In genomic region chr1:54979226-54979984, GRCm38 (mm10) we compare ENCODE assay signal across 9 mouse cellular contexts. TPM values are rescaled to one million over a fixed set of nuclear protein-coding genes. Genes with fewer than 3 reads are reported as not detected.
DNase-seq lines count a peak whose midpoint lies in the region; ATAC-seq and TF ChIP-seq lines count a peak whose summit lies in the region.
"Had no signal": no experiment of that assay in that cellular context is flagged by ENCODE, and none has a peak within 500 bp of the region (broad histone marks: within the 10 kb centered on the region; RNA-seq: fewer than 3 reads in every experiment).

No protein-coding gene starts in this region.

- TF ChIP-seq POLR2A in heart, adult 2 months (IDR thresholded peaks at IDR 0.05; ENCODE audit: insufficient read depth, low read depth, low read length), result no peak

- intact Hi-C loops in heart, adult 2 months (cut with DNase I), result loop anchor here (1.0 to 5.0 kb wide), 2 partner anchors 147 to 313 kb away; no protein-coding TSS in a partner anchor

- DNase-seq in heart, adult 2 months, result no peak
- DNase-seq in 416B (ENCODE audit: low read depth), result peak; percentile 58
- peak; percentile 46 for DNase-seq in R1 (ENCODE audit: low read depth, low spot score)
- no peak for DNase-seq in urinary bladder, postnatal 36 days (ENCODE audit: low spot score in 2 of 2)
- no peak for DNase-seq in cerebellum, adult 11-12 months

- H3K79me2 ChIP-seq in heart, adult 2 months (replicated peaks; ENCODE audit: control insufficient read depth, insufficient read depth, low read length), result no peaks in the 10 kb centered on the region

- H3K9ac ChIP-seq in heart, adult 2 months (ENCODE audit: low read depth, low read length), result no peak overlapping the region
- H3K9ac ChIP-seq in heart, embryonic 12.5 days, result no peak overlapping the region
- no peak overlapping the region for H3K9ac ChIP-seq in intestine, embryonic 15.5 days
- no peak overlapping the region for H3K9ac ChIP-seq in midbrain, embryonic 16.5 days (ENCODE audit: low read depth, low read length)
- H3K9ac ChIP-seq: heart, embryonic 15.5 days had no signal

- H3K27me3 ChIP-seq in heart, adult 2 months (ENCODE audit: control insufficient read depth, insufficient read depth, low read length), result no peaks in the 10 kb centered on the region
- H3K27me3 ChIP-seq in heart, embryonic 12.5 days (replicated peaks), result no peaks in the 10 kb centered on the region
- no peaks in the 10 kb centered on the region for H3K27me3 ChIP-seq in intestine, embryonic 15.5 days (replicated peaks)
- H3K27me3 ChIP-seq in midbrain, embryonic 16.5 days (ENCODE audit: control insufficient read depth, insufficient read depth, low read depth, low read length), result no peaks in the 10 kb centered on the region
- H3K27me3 ChIP-seq: heart, embryonic 15.5 days had no signal

- ATAC-seq in heart, embryonic 12.5 days (ENCODE audit: insufficient number of reproducible peaks, low FRiP score), result no peak
- peak; percentile 25; the same call in 1 of the 2 replicates for ATAC-seq in intestine, embryonic 15.5 days
- peak; percentile 36; the same call in 1 of the 2 replicates for ATAC-seq in midbrain, embryonic 16.5 days

- H3K27ac ChIP-seq in heart, adult 2 months, result no peak overlapping the region
- H3K27ac ChIP-seq in heart, embryonic 12.5 days (ENCODE audit: poor library complexity, severe bottlenecking), result no peak overlapping the region
- H3K27ac ChIP-seq in intestine, embryonic 15.5 days, result no peak overlapping the region
- no peak overlapping the region for H3K27ac ChIP-seq in midbrain, embryonic 16.5 days (ENCODE audit: low read length)
- H3K27ac ChIP-seq: heart, embryonic 15.5 days had no signal

- no peaks in the 10 kb centered on the region; the same call in 1 of the 2 replicates for H3K4me1 ChIP-seq in heart, adult 2 months (ENCODE audit: control insufficient read depth, insufficient read depth, low read length)
- no peaks in the 10 kb centered on the region for H3K4me1 ChIP-seq in heart, embryonic 12.5 days (replicated peaks)
- no peaks in the 10 kb centered on the region for H3K4me1 ChIP-seq in intestine, embryonic 15.5 days (replicated peaks)
- H3K4me1 ChIP-seq in midbrain, embryonic 16.5 days (ENCODE audit: control insufficient read depth, insufficient read depth, low read length), result no peaks in the 10 kb centered on the region
- H3K4me1 ChIP-seq: heart, embryonic 15.5 days had no signal

- TF ChIP-seq EP300 in heart, adult 2 months (IDR thresholded peaks at IDR 0.05; ENCODE audit: insufficient read depth, low read depth, low read length), result no peak

- H3K4me3 ChIP-seq in heart, adult 2 months, result no peak overlapping the region
- no peak overlapping the region for H3K4me3 ChIP-seq in heart, embryonic 12.5 days
- H3K4me3 ChIP-seq in intestine, embryonic 15.5 days (replicated peaks), result no peak overlapping the region
- H3K4me3 ChIP-seq in midbrain, embryonic 16.5 days (ENCODE audit: low read depth, low read length), result no peak overlapping the region
- H3K4me3 ChIP-seq: heart, embryonic 15.5 days had no signal

- peaks cover 4% of the 10 kb centered on the region; the same call in 1 of the 2 replicates for H3K36me3 ChIP-seq in heart, adult 2 months (ENCODE audit: control insufficient read depth, insufficient read depth, low read length)
- peaks cover 4% of the 10 kb centered on the region for H3K36me3 ChIP-seq in heart, embryonic 12.5 days
- 0 out of 2 replicates have a peak, but pooled peaks cover 3% of the 10 kb centered on the region for H3K36me3 ChIP-seq in intestine, embryonic 15.5 days
- no peaks in the 10 kb centered on the region for H3K36me3 ChIP-seq in midbrain, embryonic 16.5 days (ENCODE audit: control insufficient read depth, insufficient read depth, low read length)

- H3K4me2 ChIP-seq in heart, embryonic 12.5 days, result no peak overlapping the region
- no peak overlapping the region for H3K4me2 ChIP-seq in intestine, embryonic 15.5 days (replicated peaks)
- H3K4me2 ChIP-seq in midbrain, embryonic 16.5 days (ENCODE audit: low read length), result no peak overlapping the region
- H3K4me2 ChIP-seq: heart, embryonic 15.5 days had no signal

- no peaks in the 10 kb centered on the region for H3K9me3 ChIP-seq in heart, embryonic 12.5 days (replicated peaks)
- H3K9me3 ChIP-seq in intestine, embryonic 15.5 days, result no peaks in the 10 kb centered on the region
- no peaks in the 10 kb centered on the region for H3K9me3 ChIP-seq in midbrain, embryonic 16.5 days (replicated peaks; ENCODE audit: control insufficient read depth, low read length, poor library complexity, severe bottlenecking)
- H3K9me3 ChIP-seq: heart, embryonic 15.5 days had no signal

- peak; percentile 78 for TF ChIP-seq CTCF in heart, adult 2 months (IDR thresholded peaks at IDR 0.05)

- WGBS in heart, adult 2 months, result 41% methylated on average over 1 of the region's 1 CpGs
- 44% methylated on average over 1 of the region's 1 CpGs for WGBS in heart, embryonic 12.5 days
- 58% methylated on average over 1 of the region's 1 CpGs for WGBS in intestine, embryonic 15.5 days
- 48% methylated on average over 1 of the region's 1 CpGs for WGBS in midbrain, embryonic 16.5 days

RNA-seq across cellular contexts. Expression of gene Sf3b1, which starts 47.9 kb away (rescaled TPM):
- total RNA-seq in heart, adult 2 months (2021), result 10 to 100 TPM; 64.4 to 74.9 TPM
- 27.9 and 62.8 TPM in 2 replicates for polyA plus RNA-seq in heart, adult 2 months (2012; rRNA removed)
- polyA plus RNA-seq in heart, embryonic 12.5 days (2016; fragmentation: Nextera tagmentation; extraction: Ambion mirVana), result 208 and 217 TPM in 2 replicates
- 269 and 327 TPM in 2 replicates for polyA plus RNA-seq in intestine, embryonic 15.5 days (2015; fragmentation: Nextera tagmentation; extraction: Ambion mirVana)
- polyA plus RNA-seq in midbrain, embryonic 16.5 days (2015; fragmentation: Nextera tagmentation; extraction: Ambion mirVana), result 297 and 327 TPM in 2 replicates

RNA-seq across cellular contexts. Expression of gene Ankrd44, which starts 53.2 kb away (rescaled TPM):
- total RNA-seq in heart, adult 2 months (2021), result 10 to 100 TPM; 10.2 to 10.7 TPM
- polyA plus RNA-seq in heart, adult 2 months (2012; rRNA removed), result 10.2 and 14.8 TPM in 2 replicates
- polyA plus RNA-seq in heart, embryonic 12.5 days (2016; fragmentation: Nextera tagmentation; extraction: Ambion mirVana), result 11.0 and 11.7 TPM in 2 replicates
- polyA plus RNA-seq in intestine, embryonic 15.5 days (2015; fragmentation: Nextera tagmentation; extraction: Ambion mirVana), result 7.4 and 8.5 TPM in 2 replicates
- polyA plus RNA-seq in midbrain, embryonic 16.5 days (2015; fragmentation: Nextera tagmentation; extraction: Ambion mirVana), result 29.9 and 31.4 TPM in 2 replicates

Comparison
In these comparisons a context has a peak if more than half of its experiments do, and no peak if none do; other contexts are left out.
1. DNase-seq: peak in 416B (single experiment) and R1 (single experiment); none in heart, adult 2 months (0 of 2), urinary bladder, postnatal 36 days (0 of 2) and cerebellum, adult 11-12 months (single experiment).